Mouse (Mus musculus) left cerebral cortex, postnatal 10 days (tissue): ENCODE data around the gene Tll2. TPM values are rescaled to one million over a fixed set of nuclear protein-coding genes. Genes with fewer than 3 reads are reported as not detected.

Experiments
- DNase-seq, 2 experiments: peaks; one replicate each; pipeline ENCODE4 v3.0.0; 2021 to 2022; ENCODE audit warnings: low spot score in 2 of 2, mixed read lengths in 1 of 2; ENCODE audit errors: extremely low spot score in 1 of 2
- intact Hi-C: fragments of 180-260 bp; cut with DNase I; formaldehyde crosslinking; loops from one replicate; pipeline ENCODE4 v1.15.1; 2025
- total RNA-seq, 2 experiments: library from RNA; stranded (reverse); gene quantifications; 2 replicates each; pipeline ENCODE4 v1.2.3; 2021

Gene Tll2
- total RNA-seq, 2 experiments from 2014 or later: 2.0 to 2.2 TPM

GRCm38 (mm10) chr19:41165144-41165913, 41.3 kb downstream of the Tll2 start:
- intact Hi-C loops: no loop called here
- DNase-seq: no peak

GRCm38 (mm10) chr19:41164447-41165095, 42.1 kb downstream of the Tll2 start:
- no peak for DNase-seq
- intact Hi-C loops: no loop called here

GRCm38 (mm10) chr19:41160388-41160787, 46.2 kb downstream of the Tll2 start:
- intact Hi-C loops: no loop called here
- no peak for DNase-seq

GRCm38 (mm10) chr19:41154681-41155080, 52.0 kb downstream of the Tll2 start:
- intact Hi-C loops: no loop called here

GRCm38 (mm10) chr19:41152462-41152861, 54.2 kb downstream of the Tll2 start:
- no peak for DNase-seq
- intact Hi-C loops: no loop called here

More at GRCm38 (mm10) chr19:41154681-41155080, 52.0 kb downstream of the Tll2 start:
- DNase-seq: no peak

GRCm38 (mm10) chr19:41152016-41152370, 54.6 kb downstream of the Tll2 start:
- intact Hi-C loops: no loop called here
- no peak for DNase-seq

GRCm38 (mm10) chr19:41151321-41152015, 55.2 kb downstream of the Tll2 start:
- intact Hi-C loops: no loop called here
- no peak for DNase-seq

GRCm38 (mm10) chr19:41140961-41141360, 65.7 kb downstream of the Tll2 start:
- DNase-seq: no peak
- intact Hi-C loops: no loop called here

GRCm38 (mm10) chr19:41139629-41140028, 67.0 kb downstream of the Tll2 start:
- no peak for DNase-seq
- intact Hi-C loops: no loop called here

GRCm38 (mm10) chr19:41123009-41123408, 83.6 kb downstream of the Tll2 start:
- no peak for DNase-seq
- intact Hi-C loops: no loop called here

GRCm38 (mm10) chr19:41119924-41120323, 86.7 kb downstream of the Tll2 start:
- peak; percentile 34 to 70 for DNase-seq
- intact Hi-C loops: no loop called here

GRCm38 (mm10) chr19:41118346-41118745, 88.3 kb downstream of the Tll2 start:
- DNase-seq: no peak
- intact Hi-C loops: no loop called here

- DNase-seq: peak in 1 of 2 experiments; percentile 42
- intact Hi-C loops: no loop called here
Observed at GRCm38 (mm10) chr19:41117334-41117733, 89.3 kb downstream of the Tll2 start.

- DNase-seq: peak in 1 of 2 experiments; percentile 8
- intact Hi-C loops: no loop called here
Observed at GRCm38 (mm10) chr19:41114611-41115010, 92.0 kb downstream of the Tll2 start.

GRCm38 (mm10) chr19:41113911-41114531, 92.6 kb downstream of the Tll2 start:
- intact Hi-C loops: no loop called here

GRCm38 (mm10) chr19:41112609-41113008, 94.0 kb downstream of the Tll2 start:
- intact Hi-C loops: no loop called here
- DNase-seq: no peak

More at GRCm38 (mm10) chr19:41113911-41114531, 92.6 kb downstream of the Tll2 start:
- peak in 1 of 2 experiments; percentile 46 for DNase-seq

- DNase-seq: no peak
- intact Hi-C loops: loop anchor here (5.0 kb wide), 1 partner anchor 92 kb away; no protein-coding TSS in a partner anchor
Observed at GRCm38 (mm10) chr19:41109991-41110390, 96.6 kb downstream of the Tll2 start.

GRCm38 (mm10) chr19:41109496-41109895, 97.1 kb downstream of the Tll2 start:
- DNase-seq: peak in 1 of 2 experiments; percentile 37
- intact Hi-C loops: loop anchor here (5.0 kb wide), 1 partner anchor 93 kb away; no protein-coding TSS in a partner anchor

- no peak for DNase-seq
- intact Hi-C loops: loop anchor here (5.0 kb wide), 1 partner anchor 94 kb away; no protein-coding TSS in a partner anchor
Observed at GRCm38 (mm10) chr19:41108666-41109065, 98.0 kb downstream of the Tll2 start.
